Mouse (Mus musculus) ES-Bruce4 (cell line): Measurements from ENCODE around the gene Thap8.

ENCODE experiments used
- CTCF ChIP-seq: IDR thresholded peaks from one replicate; pipeline ENCODE4 v1.8.1; 2011; ENCODE audit warnings: low read depth, low read length
- EP300 ChIP-seq: IDR thresholded peaks from 2 replicates; pipeline ENCODE4 v1.6.1; 2011; ENCODE audit warnings: low read depth, low read length; ENCODE audit not compliant: insufficient read depth
- POLR2A ChIP-seq: IDR thresholded peaks from one replicate; pipeline ENCODE4 v1.8.1; 2011; ENCODE audit warnings: low read length; ENCODE audit not compliant: insufficient read depth

- TF ChIP-seq CTCF (no peak), POLR2A (no peak), EP300 (no peak)
These were observed 30.2 kb downstream of the Thap8 start for GRCm38 (mm10) chr7:30310136-30310535.
